Mouse (Mus musculus) layer of hippocampus, adult 8-10 months (tissue): ENCODE data around the gene Ncam2. TPM values are rescaled to one million over a fixed set of nuclear protein-coding genes. Genes with fewer than 3 reads are reported as not detected.

ENCODE experiments used
- DNase-seq, 2 experiments: peaks; one replicate each; pipeline ENCODE4 v3.0.0; 2022; ENCODE audit warnings: low spot score in 2 of 2
- total RNA-seq, 4 experiments: library from RNA; stranded (reverse); gene quantifications; 2 replicates each; pipeline ENCODE4 v1.2.4; 2022

Ncam2 gene
- total RNA-seq: 10 to 100 TPM; 50.6 to 54.3 (median 52.7) TPM

GRCm38 (mm10) chr16:81200201-81201071 lies at the start of gene Ncam2:
Gene Ncam2, plus strand, starts transcription at chr16:81200697.
- DNase-seq: peak; percentile 34 to 53

GRCm38 (mm10) chr16:81170828-81171227 lies 29.7 kb upstream of the Ncam2 start:
- no peak for DNase-seq

DNA sequence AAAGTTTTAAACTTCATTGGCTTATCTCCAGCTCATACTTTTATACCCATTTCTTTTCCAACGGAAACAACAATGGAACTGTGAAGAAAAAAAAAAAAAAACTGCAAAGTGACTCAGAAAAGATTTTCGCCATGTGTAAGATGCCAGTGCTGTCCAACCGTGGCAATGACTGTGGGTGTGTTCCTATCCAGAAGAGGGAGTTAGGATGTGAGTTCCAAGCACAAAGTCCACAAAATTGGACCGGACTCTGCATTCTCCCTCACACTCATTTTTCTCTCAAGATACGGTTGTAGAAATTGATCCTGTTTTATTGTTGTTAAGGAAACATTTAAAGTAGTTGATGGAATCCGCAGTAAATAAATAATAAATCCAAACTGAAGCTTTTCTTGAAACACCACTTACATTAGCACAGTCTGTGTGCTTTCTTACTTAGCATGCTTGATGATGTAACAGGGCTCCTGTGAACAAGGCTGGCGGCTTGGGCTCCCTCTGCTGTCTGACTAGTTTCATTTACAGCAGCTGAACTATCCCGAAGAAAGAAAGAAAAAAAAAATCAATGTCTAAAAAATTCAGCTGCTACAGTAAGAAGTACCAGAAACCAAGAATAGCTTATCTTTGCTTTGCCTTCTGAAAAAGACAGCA lies 25.1 kb upstream of the Ncam2 start:
- DNase-seq: peak; percentile 54 to 67

DNA sequence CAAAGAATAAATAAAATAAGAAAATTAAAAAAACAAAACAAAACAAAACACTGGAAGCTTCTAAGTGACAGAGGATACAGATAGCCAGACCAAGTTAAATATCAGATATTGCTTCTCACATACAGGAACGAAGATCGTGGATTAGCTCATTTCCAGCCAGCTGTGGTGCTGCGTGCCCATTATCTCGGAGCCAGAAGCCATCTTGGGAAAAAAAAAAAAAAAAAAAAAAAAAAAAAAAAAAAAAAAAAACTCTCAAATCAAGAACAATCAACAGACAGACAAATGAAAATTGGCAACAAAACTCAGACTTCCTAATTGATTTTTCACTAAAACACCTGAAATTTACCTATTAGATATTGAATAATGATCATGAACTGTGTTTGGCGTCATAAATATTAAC lies 20.7 kb upstream of the Ncam2 start:
- DNase-seq: no peak

DNA sequence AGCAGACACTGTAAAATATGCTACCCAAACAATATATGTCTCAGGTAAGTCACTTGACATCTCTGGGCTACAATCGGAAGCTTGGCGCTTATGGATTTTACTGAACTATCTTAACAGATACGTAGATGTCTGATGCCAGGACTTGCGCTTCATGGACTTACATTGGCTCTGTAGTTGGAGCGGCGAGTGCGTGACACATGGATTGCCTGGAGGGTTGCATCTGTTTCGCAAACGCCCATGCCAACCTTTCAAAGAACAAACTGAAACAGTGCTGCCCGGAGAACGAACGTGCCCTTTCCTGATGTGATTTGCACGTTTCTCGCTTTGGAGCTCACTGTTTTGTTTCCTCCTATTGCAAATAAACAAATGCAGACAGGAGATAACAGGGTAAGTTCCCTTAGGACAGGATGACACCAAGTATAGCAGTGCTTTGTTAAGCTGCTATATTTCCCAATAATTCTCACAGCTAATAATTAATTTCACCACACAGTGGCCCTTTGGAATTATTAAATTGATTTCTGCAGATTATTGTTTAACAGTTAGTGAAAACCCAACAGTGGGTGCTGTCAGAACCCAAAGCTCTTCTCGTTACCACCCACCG lies 12.8 kb upstream of the Ncam2 start:
- no peak for DNase-seq

GRCm38 (mm10) chr16:81191621-81192020 lies 8.9 kb upstream of the Ncam2 start:
- no peak for DNase-seq

- DNase-seq: no peak
These were observed 7.9 kb upstream of the Ncam2 start for GRCm38 (mm10) chr16:81192607-81193006.

DNA sequence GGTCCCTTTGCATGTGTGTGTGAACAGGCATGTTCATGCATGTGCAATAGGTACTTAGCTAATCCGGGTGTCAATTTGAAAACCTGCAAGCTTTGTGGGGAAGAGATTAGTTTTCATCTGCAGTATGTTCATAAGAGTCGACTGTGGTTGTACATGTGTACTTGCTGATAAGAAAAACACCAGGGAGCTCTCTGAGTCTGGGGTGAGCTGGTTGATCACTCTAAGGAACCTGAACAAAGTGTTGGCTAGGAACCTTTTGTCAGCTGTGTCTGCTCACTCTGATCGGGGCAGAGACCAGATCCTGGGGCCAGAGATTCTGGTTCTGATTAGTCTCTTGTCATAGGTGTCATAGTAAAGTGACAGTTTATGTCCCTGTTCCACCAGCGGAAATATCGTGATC lies 1.0 kb upstream of the Ncam2 start:
- DNase-seq: no peak

DNA sequence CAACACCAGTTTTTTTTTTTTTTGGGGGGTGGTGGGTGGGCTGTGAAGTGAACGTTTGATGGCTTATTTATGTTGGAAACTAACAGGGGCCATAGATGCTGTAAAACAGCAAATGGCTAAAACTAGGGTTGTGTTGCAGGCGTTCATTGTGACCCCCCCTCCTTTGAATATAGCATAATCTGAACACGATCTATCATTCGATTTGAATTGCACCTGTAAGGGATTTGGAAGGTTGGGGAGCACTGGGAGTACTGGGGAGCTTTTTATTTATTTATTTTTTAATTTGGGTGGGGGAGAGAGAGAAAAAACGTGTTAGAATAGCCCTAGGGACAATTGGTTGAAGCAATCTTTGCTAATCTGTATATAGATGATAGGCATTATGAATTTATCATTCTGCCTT lies 974 bp downstream of the Ncam2 start:
- DNase-seq: no peak

DNA sequence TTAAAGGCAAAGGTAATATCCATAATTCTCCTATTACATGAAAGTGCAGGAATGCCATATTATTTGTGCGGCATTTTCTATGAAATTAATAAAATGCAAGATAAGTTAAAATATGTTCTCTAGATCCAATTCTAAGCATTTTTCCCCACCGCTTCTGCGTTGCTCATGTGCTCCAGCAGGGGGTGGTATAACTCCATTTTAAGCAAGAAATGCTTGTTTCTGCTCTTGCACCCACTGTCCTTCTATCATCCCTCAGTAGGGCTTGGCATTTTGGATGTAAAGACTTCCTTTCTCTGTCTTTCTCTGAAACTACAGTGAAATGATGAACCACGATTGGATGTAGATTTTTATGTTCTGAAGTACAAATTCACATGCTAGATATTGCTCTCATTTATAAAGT lies 1.5 kb downstream of the Ncam2 start:
- DNase-seq: peak; percentile 52 to 83

- DNase-seq: peak in 1 of 2 experiments; percentile 40
These were observed 2.2 kb downstream of the Ncam2 start for GRCm38 (mm10) chr16:81202721-81203161.

DNA sequence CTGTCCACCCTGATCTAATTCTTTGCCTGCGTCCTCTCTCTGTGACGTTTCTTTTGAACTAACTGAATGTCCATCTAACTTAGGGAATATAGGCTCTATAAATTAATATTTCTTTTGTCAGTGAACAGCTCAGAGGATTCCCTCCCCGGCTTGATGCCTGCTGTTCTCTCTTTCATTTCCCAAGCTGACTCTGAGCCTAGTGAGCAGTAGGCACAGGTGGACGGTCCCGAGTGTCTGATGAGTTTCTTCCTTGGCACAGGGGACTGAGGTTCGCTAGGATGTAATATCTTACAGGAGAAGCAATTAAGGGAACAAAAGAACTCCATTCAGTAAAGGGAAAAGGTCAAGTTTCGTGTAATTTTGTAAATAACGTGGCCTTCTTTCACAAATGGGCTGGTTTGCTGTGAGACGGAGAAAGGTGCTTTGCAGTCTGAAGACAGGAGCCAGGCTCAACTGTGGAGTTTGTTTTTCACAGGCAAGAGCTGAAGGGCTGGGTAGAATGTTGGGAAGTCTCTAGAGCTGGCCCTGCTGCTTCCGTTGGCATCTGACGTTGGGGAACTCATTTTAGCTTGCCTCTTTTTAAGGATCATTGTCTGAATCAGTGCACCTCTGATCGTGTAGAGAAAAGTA lies 4.0 kb downstream of the Ncam2 start:
- DNase-seq: no peak

DNA sequence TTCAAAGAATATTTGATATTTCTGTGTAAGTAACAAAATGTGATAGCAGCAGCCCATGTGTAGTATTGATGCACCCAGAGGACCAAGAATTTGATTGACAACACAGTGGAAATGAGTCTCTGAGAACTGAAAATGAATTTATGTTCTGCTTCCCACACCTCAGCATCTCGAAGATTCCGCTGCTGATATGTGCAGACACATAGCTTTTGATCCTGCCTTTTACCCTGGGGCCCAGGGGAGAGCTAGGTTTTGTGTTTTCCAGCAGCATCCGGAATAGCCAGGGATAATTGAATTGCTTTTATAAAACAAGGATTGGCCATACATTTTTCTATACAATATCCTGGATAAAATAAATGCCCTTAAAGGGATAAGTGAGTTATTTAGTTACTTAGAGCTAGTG lies 20.7 kb downstream of the Ncam2 start:
- no peak for DNase-seq

DNA sequence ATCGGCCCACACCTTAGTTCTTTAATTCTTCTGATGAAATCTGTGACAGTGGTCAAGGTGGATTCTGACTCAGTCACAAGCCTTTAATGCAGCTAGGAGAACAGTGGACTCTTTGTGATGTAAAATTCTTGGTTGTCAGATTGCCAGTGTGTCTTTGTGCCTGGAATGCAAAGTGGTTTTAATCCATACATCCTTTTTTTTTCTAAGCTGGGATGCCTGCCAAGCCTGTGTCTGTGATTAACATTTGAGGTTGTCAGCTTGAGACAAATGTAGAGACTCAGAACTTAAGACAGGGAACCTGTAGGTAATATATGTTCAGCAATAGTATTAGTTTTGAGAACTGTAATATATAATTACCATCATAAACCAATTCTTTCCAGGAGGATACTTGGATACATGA lies 23.3 kb downstream of the Ncam2 start:
- DNase-seq: no peak

- no peak for DNase-seq
These were observed 23.8 kb downstream of the Ncam2 start for GRCm38 (mm10) chr16:81224253-81224652.

DNA sequence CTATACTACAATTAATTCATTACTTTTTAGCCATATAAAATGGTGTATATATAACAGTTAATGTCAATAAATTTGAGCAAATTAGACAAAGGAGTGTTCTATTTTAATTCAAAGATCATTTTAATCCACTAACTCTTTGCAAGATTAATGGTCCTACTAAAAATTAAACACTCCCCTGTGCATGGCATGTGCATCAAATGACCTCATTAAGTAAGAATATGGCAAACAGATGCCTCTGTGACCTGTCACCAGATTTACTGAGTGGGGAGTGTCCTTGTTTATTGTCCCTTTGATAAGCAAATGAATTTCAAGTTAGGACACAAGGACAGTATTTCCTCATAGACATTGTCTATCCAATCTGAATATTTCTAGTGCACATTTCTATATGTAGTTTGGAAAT lies 54.4 kb downstream of the Ncam2 start:
- no peak for DNase-seq

DNA sequence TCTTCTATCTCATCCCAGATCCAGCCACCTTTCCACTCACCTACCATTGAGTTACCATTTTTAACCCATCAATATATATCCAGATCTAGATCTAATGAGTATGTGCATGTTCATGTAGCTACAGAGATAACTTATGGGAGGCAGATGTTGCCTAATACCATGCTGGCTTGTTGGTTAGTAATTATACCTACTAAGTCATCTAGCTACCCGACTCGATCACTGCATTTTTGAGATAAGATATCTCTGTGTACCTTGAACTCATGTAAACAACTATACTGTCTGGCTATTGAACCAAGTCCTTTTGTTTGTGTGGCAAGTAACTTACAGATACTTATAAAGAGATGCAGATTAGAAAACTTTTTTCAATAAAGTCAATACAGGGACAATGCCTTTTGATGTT lies 59.9 kb downstream of the Ncam2 start:
- DNase-seq: no peak

GRCm38 (mm10) chr16:81273597-81274360 lies 73.3 kb downstream of the Ncam2 start:
- no peak for DNase-seq

GRCm38 (mm10) chr16:81284241-81284640 lies 83.7 kb downstream of the Ncam2 start:
- DNase-seq: peak in 1 of 2 experiments; percentile 71

- no peak for DNase-seq
These were observed 84.7 kb downstream of the Ncam2 start for GRCm38 (mm10) chr16:81284859-81285837.
